Mouse (Mus musculus): ENCODE data around the gene Gm21616.
"Not testable (repeated sequence)": the region's sequence is repeated elsewhere in the genome, so short reads cannot be mapped to it uniquely, and the experiment has no call there.

The Gm21616 gene

DNA sequence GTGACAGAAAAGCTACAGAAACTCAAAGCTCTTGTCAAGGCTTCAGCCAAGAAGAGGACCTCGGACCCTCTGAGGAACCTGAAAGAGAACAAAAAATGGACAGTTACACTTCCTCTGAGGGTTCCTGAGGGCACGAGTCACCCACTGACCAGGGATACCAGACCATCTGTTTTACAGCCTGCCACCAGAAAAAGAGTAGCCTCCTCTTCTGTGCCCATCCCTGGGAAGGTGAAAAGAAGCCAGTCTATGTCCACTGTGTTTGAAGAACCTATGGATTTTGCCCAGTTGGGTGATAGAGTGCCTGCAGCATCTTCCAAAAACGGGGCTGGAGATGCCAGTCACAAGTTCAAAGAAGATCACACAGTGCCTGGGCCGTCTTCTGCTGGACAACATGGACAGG lies at the start of gene Gm21616:
Gene Gm21616 (plus strand): TSS at position 301 of the 400 bp plus-strand sequence.
- not testable (repeated sequence) for DNase-seq
